Mouse (Mus musculus) left cerebral cortex, postnatal 36 days (tissue): Measurements from ENCODE around the gene Dnajc10. TPM values are rescaled to one million over a fixed set of nuclear protein-coding genes. Genes with fewer than 3 reads are reported as not detected.

ENCODE experiments used
- DNase-seq, 2 experiments: peaks; one replicate each; pipeline ENCODE4 v3.0.0; 2021 to 2022; ENCODE audit warnings: low spot score in 2 of 2, mixed read lengths in 1 of 2
- intact Hi-C: fragments of 180-260 bp; cut with DNase I; formaldehyde crosslinking; loops from one replicate; pipeline ENCODE4 v1.15.1; 2025
- total RNA-seq, 2 experiments: library from RNA; stranded (reverse); gene quantifications; 2 replicates each; pipeline ENCODE4 v1.2.3; 2021

Gene Dnajc10
- total RNA-seq, 2 experiments from 2014 or later: 63.1 to 70.8 TPM

DNA sequence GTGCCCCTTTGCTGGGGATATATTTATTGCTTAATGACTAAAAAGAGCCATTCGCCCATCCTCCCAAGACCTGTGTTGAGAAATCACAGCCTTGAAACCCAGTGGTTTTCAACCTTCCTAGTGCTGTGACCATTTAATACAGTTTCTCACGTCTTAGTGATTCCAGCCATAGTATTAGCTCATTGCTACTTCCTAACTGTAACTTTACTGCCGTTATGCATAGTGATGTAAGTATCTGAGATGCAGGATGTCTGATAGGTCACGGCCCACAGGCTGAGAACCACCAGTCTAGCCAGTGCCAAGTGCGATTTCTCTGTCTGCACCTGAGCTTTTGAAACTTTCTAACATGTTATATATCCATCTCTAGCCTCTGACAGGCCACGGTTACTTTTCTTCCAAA is 12.0 kb downstream of the Dnajc10 start:
- DNase-seq: no peak
- intact Hi-C loops: no loop called here

DNA sequence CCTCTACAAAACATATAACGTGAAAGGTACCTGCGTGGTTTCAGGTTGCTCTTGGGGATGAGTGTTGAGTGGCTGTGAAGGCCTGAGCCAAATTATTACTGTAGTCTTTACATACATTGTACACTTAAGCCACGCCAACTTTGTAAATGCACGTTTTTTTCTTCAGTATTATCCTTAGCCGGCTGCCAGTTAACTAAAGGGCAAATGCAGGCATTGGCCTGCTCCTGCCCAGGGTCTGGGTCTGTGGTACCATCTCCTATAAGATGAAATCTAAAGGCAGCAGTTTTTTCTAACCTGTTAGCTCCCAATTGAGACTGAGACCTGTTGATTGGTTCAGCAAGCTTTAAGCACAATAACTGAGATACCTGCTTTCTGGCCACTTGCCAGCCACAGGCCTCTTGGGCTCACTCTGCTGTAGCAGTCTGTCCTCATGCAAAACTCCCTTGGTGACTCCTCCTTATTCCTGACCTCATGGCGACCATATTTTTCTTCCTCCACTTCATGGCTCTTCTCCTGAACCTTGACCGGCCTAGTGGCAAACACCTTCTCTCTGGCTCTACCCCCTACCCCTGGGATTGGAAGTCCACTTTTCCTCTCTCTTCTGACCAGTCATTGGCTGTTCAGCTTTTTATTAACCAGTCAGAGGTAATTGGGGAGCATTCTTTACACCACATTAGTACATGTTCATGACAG is 13.8 kb downstream of the Dnajc10 start:
- DNase-seq: no peak
- intact Hi-C loops: no loop called here

DNA sequence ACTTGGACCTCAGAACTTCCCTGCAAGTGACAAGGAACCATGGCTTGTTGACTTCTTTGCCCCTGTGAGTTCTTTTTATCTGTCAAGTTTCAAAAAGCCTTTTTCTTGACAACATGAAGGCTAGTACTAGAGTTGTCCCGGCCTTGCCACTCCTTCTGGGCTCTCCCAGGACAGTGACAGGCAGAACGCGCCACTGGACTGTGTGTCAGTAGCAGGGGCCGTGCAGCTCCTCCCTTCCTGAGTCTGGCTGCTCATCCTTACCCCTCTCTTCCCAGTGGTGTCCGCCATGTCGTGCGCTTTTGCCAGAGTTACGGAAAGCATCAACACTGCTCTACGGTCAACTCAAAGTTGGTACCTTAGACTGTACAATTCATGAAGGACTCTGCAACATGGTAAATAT is 25.3 kb downstream of the Dnajc10 start:
- DNase-seq: no peak
- intact Hi-C loops: no loop called here

DNA sequence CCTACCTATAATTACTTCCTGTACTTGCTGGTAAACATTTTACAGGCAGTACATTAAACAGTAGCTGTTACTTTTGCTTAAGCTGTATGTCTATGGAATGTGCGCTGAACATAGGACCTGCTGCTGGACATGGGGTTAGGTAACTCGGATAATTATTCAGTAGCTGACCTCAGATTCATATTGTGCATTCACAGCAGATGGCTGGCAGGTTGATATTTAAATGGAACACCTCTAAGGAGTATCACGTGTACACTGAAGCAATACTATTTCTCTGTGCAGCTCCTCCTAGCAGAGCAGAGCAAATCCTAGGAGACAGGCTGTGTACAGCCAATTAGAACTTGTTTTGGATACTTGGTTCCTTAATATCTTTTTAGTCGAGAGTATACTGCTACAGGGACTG is 39.3 kb downstream of the Dnajc10 start:
- intact Hi-C loops: loop anchor here (5.0 to 10.0 kb wide), 2 partner anchors 168 to 310 kb away; no protein-coding TSS in a partner anchor
- no peak for DNase-seq

DNA sequence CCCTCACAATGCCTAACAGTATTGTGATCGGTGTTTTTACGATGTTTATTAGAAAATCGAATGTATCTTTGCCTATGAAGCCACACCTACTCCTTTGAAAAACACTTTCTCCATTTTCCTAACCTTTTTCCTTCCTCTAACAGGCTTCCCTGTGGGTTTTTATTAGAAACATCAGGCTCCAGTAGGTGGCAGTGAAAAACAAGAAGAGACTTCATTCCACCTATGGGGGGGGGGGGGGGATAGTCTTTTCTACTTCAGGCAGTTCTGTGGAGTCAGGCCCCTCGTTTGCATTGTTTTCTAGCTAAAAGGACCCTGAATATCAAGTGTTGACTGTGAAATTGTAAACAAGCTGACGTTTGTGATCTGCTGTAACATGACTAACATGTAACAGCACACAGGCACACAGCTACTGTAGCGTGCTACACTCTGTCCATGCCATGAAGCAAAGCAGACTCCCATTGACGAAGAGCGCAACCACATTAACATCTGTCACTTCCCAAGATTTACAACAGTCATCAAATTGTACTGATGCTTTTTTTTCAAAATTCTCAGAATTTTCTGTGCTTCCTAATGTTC is 41.5 kb downstream of the Dnajc10 start:
- no peak for DNase-seq
- intact Hi-C loops: loop anchor here (2.0 to 10.0 kb wide), 3 partner anchors 141 to 308 kb away; no protein-coding TSS in a partner anchor

DNA sequence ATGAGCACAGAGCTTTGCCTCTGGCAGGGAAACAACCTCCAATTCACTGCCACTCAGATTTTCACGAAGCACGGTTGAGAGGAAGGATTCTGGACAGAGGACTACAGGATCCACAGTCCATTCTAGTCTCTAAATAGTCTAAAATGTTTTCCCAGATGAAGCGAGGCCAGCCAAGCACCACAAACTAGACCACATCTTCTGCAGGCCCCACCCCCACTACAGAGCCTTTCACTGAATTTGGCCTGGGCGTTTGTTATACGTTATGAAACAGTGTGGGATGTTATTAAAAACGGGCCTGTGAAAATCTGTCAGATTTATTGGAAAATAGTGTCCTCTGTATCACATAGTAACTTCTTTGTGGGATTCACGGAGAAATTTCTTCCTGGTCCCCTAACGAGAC is 56.2 kb downstream of the Dnajc10 start:
- no peak for DNase-seq
- intact Hi-C loops: no loop called here

DNA sequence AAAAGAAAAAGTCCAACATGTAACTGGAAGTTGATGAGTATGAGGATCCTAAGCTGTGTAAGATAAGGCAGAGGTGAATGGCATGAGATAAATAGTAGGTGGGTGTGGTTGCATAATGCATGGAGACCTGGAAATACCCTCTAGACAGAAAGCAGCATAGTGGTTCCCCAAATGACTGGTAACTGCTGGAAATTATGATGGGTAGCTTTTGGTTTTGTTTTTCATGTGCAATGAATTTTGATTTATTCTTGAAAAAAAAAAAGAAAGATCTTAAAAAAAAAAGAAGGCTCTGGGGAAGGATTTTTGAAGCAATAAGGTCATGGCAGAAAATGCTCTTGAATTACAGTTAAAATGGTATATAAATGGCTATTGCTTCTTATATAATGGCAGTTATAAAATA is 59.6 kb downstream of the Dnajc10 start:
- intact Hi-C loops: loop anchor here (2.0 kb wide), 1 partner anchor 42 kb away; no protein-coding TSS in a partner anchor
- DNase-seq: no peak

DNA sequence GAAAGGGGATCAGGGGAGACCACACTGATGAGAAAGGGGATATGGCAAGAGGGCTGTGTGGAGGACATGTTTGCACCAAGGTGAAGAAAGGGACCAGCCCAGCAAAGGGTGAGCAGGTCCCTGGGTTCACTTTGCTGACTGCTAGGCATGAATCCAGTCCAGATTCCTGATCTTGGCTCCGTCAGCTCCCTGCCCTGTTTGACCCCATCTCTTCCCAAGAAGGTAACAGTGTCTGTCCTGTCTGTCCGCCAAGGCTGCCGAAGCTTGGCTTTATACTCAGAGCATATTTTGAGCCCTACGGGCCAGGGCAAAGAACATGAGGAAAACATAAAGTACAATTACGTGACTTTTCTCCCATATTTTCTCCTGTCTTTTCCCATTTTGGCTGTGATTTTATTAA is 64.6 kb downstream of the Dnajc10 start:
- DNase-seq: no peak
- intact Hi-C loops: no loop called here

DNA sequence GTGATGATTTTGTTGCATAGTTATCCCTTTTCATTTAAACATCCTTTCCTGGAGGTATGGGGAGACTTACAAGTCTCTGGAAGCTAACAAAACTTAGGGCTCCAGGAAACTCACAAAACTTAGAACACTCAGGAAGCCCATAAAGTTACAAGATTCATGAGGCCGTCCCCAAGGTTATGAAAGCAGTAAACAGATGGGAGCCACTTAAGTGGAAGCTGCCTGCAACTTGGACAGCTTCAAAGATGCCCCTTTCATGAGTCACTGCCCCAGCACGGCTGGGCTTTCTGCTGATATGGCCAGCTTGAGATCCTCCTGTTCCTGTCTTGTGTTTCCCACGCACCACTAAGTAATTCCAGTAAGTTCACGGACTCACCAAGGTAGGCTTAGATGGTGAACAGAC is 69.2 kb downstream of the Dnajc10 start:
- intact Hi-C loops: no loop called here
- no peak for DNase-seq

DNA sequence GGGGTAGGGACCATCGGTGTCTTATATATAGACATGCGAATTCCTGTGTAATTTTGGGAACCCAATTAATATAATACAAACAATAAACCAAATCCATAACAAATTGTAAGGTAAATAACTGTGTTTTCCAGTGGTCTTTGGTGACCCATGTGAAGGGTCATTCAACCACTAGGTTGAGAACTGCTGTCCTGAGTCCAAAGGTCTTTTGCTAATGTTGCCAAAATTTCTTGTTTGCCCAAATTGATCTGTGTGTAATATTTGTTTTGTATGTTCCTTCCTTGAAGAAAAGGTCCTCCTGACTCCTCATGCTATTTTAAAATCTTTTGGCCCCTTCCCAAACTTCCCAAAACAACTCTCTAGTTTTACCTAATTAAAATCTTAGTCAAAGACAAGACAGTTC is 71.0 kb downstream of the Dnajc10 start:
- intact Hi-C loops: no loop called here
- DNase-seq: no peak

DNA sequence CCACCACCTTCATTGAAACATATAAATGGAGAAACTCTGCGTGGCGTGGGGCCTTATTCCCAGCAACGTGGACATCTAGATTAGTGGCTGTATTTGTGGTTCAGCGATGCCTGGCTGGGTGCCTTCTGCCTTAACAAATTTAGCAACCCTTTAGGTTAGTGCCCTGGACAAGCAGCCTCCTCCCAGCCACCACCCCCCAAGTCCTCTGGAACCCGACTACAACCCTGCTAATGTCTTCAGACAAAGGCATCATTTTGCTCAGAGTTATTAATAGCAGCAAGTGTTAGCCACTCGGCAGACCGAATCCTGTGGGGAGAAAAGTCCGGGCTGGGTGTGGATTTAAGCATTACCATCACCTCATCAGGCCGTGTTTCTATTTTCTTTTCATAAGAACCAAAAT is 72.4 kb downstream of the Dnajc10 start:
- intact Hi-C loops: no loop called here
- DNase-seq: no peak

DNA sequence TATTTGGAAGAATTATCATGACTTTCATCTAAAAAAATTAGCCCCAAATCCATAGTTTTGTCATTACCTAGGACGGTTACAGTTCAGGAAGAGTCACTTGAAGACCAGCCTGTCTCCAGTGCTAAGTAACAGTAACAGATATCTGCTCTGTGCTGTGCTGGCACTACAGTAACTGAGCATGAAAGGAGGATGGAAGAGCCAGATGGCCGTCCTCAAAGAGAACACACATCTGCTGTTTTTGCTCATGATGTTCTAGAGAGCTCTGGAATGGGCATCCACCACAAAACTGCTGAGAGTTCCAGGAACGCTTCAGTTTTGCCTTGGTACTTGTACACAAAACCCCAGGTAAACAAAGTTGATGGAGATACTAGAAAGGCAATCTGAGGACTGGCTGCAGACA is 73.1 kb downstream of the Dnajc10 start:
- intact Hi-C loops: no loop called here
- DNase-seq: peak; percentile 16 to 22

DNA sequence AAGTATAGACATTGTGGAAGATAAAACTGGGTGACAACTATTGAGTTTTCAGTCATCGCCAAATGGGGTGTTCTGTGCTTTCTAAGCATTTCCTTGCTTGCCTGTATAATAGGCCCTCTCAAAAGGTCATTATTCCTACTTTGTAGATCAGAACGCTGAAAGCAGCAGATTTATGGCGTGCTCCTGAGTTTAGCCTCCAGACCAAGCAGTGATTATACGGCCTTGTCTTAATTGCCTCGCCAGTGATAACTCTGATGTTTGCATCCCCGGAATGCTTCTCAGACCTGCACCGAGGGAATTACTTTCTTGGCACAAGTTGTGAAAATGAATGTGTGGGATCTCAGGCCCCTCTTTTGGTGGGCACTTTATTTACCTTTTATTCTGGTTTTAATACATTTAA is 80.8 kb downstream of the Dnajc10 start:
- intact Hi-C loops: no loop called here
- DNase-seq: no peak

DNA sequence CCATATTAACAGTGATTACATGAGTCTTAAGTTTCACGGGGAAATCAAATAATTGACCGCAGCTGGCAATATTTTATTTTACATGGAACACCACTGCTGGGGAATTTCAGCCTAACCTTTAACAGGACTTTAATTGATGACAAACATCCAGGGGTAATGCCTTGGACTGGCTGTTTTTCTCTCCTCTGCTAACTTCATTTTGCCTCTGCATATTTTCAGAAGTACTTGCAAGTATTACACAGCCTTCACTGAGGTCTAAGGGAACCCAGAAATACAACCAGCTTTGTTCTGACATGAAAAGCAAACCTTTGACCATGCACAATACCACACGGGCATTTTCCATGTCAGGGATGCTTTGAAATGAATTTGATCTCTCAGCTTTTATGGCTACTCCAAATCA is 81.6 kb downstream of the Dnajc10 start:
- no peak for DNase-seq
- intact Hi-C loops: no loop called here

DNA sequence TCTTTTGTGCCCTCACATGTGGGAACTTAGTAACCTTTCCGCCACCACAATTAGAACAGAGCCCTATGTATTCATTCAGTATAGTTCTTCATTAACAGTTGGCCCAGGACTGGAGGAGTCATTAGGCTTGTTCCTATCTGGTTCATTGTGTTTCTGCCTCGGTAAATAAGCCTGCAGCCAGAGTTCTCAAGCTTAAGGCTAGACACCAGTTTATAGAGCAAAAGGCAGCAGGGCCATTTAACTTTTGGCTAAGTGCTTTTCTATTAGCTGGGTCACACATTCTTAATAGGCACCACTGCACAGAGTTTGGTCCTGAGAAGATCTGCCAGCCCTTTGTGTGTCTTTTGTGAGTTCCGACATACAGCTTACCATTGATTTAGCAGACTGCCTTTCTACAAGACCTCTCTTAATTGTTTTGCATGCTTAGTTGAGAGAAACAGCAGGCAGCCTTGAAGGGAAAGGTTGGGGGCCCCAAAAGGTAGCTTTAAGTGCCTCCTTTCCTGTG is 83.4 kb downstream of the Dnajc10 start:
- intact Hi-C loops: no loop called here

More for the DNA sequence above, 83.4 kb downstream of the Dnajc10 start:
- DNase-seq: no peak

Other genes with a start within 250 kb of the Dnajc10 start
- 100 to 1,000 TPM; 139 to 152 TPM for gene Pde1a, start 186.0 kb upstream of the Dnajc10 start, total RNA-seq
- not detected for gene Prdx6b, start 23.0 kb upstream of the Dnajc10 start, total RNA-seq
- gene Frzb, start 132.2 kb downstream of the Dnajc10 start, total RNA-seq: 10 to 100 TPM; 27.7 to 33.5 TPM